Mouse (Mus musculus): Measurements from ENCODE around the gene Mfap4.

DNA sequence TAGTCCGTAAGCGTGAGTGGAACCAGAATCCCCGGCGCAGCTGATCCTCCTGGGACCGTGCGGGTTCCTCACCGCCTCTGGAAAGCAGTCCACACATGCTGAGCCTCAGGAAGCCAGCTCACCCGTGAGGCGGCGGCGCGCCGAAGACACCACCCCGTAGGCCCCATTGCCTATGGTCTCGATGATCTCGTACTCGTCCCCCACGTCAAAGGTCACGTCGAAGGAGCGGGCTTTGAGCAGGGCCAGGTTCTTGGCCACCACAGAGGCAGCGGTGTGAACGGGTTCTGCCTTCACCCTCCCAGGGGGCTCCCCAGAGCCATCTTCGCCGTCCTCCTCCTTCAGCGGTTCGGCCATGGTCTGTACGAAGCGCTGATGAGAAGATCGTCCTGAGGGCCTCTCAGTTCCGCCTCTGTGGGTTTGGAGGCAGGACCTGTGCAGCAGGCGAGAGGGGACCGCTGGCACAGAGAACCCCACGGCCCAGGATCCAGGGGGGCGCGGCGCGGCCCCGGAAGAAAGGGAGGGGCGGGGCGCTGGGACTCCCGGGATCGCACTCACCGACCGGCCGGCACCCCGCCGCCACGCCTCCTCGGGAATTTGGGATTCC, 8.4 kb downstream of the Mfap4 start:
- TF ChIP-seq CTCF (IDR thresholded peaks at IDR 0.05; ENCODE audit: low read depth) (no peak), EP300 (IDR thresholded peaks at IDR 0.05; ENCODE audit: low read depth) (no peak)
